Mouse (Mus musculus): ENCODE measurements around the gene Cyb561d1. TPM values are rescaled to one million over a fixed set of nuclear protein-coding genes. Genes with fewer than 3 reads are reported as not detected.

Cyb561d1 gene
- polyA plus RNA-seq, 1 experiment from 2014 or later = 2.7 TPM

DNA sequence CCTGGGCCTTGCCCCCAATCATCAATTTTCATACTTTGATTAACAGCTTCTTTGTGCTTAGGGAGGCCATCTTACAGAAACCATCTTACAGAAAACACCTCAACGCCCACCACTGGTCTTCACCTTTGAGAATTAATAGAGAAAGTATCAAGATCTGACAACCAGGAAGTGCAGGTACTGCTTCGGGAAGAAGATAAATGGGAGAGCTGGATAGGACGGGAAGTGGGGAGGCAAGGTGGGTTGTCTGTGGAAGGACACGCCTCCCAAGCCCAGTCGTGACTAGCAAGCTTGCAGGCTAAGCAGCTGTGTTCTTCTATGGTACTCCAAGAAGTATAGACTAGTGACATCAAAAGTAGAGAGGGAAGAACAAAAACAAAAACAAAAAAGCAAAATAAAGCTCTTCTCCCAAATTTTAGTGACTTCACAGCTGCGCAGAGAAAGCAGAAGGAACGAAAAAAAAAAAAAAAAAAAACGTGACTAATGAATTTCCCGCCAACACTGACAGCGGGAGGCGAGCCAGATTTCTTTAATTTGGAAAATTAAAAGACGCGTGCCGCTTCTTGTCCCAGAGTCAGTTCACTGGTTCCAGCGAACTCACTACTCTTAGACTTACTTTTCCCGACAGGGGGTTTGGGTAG, 15.4 kb downstream of the Cyb561d1 start:
- H3K9ac ChIP-seq = peak overlapping the region; percentile 69
- no peaks in the 10 kb centered on the region for H3K36me3 ChIP-seq
- H3K27me3 ChIP-seq = peaks cover 23% of the 10 kb centered on the region; the same call in 1 of the 2 replicates
- H3K4me1 ChIP-seq (replicated peaks) = peaks cover 16% of the 10 kb centered on the region
- no peaks in the 10 kb centered on the region for H3K9me3 ChIP-seq (replicated peaks)
- 4% methylated on average over 16 of the region's 16 CpGs for WGBS
- peak overlapping the region; percentile 63 for H3K4me3 ChIP-seq
- peak overlapping the region; percentile 83 for H3K4me2 ChIP-seq
- H3K27ac ChIP-seq = no peak overlapping the region
- no peak for ATAC-seq (replicated peaks; ENCODE audit: insufficient number of reproducible peaks, insufficient read depth, low FRiP score, low read depth)

DNA sequence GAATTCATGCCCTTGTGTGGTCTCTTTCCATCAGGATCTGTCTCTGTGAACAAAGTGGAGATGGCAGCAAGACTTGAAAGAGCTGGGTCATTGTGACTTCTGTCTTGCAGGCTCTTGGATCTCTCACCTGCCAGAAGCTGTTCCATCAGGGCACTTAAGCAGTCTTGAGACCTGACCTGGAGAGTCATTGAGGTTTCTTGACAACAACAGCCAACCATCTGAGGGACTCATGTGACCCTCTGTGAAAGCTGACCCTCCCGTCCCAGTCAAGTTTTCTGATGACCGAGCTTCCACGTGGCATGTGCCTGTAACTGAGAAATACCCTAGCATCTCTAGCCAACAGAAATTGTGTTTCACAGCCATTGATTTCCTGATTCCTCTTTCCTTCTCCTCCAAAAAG, 16.3 kb downstream of the Cyb561d1 start:
- H3K4me2 ChIP-seq = no peak overlapping the region
- 73% methylated on average over 3 of the region's 3 CpGs for WGBS
- no peaks in the 10 kb centered on the region for H3K36me3 ChIP-seq
- H3K9ac ChIP-seq = no peak overlapping the region
- ATAC-seq (replicated peaks; ENCODE audit: insufficient number of reproducible peaks, insufficient read depth, low FRiP score, low read depth) = no peak
- no peaks in the 10 kb centered on the region for H3K9me3 ChIP-seq (replicated peaks)
- H3K4me3 ChIP-seq = no peak overlapping the region
- H3K27me3 ChIP-seq = peaks cover 23% of the 10 kb centered on the region; the same call in 1 of the 2 replicates
- H3K4me1 ChIP-seq (replicated peaks) = peaks cover 13% of the 10 kb centered on the region
- no peak overlapping the region for H3K27ac ChIP-seq

DNA sequence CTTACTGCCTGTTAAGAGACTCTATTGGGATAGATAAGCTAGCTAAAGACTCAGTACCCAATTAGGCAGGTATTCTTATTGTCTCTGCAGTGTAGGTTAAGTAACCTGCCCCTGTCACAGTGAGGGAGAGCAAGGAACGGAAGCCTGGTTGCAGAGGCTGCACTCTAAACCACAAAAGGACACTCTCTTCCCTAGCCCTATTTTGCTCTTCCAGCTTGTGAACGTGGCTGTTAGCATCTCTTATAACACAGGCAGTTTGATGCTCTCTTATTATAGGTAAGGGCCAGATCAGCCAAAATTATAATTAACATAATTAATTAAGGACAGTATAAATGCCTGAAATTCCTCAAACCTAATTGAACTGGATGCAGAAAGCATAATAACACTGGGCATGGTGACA, 20.5 kb downstream of the Cyb561d1 start:
- WGBS = 45% methylated on average over 2 of the region's 2 CpGs
- peaks cover 16% of the 10 kb centered on the region; the same call in 1 of the 2 replicates for H3K27me3 ChIP-seq
- H3K9me3 ChIP-seq (replicated peaks) = no peaks in the 10 kb centered on the region
- H3K4me3 ChIP-seq = no peak overlapping the region
- no peaks in the 10 kb centered on the region for H3K36me3 ChIP-seq
- ATAC-seq (replicated peaks; ENCODE audit: insufficient number of reproducible peaks, insufficient read depth, low FRiP score, low read depth) = no peak
- H3K9ac ChIP-seq = no peak overlapping the region
- peaks cover 2% of the 10 kb centered on the region; the same call in 1 of the 2 replicates for H3K4me1 ChIP-seq (replicated peaks)
- no peak overlapping the region for H3K27ac ChIP-seq
- no peak overlapping the region for H3K4me2 ChIP-seq

DNA sequence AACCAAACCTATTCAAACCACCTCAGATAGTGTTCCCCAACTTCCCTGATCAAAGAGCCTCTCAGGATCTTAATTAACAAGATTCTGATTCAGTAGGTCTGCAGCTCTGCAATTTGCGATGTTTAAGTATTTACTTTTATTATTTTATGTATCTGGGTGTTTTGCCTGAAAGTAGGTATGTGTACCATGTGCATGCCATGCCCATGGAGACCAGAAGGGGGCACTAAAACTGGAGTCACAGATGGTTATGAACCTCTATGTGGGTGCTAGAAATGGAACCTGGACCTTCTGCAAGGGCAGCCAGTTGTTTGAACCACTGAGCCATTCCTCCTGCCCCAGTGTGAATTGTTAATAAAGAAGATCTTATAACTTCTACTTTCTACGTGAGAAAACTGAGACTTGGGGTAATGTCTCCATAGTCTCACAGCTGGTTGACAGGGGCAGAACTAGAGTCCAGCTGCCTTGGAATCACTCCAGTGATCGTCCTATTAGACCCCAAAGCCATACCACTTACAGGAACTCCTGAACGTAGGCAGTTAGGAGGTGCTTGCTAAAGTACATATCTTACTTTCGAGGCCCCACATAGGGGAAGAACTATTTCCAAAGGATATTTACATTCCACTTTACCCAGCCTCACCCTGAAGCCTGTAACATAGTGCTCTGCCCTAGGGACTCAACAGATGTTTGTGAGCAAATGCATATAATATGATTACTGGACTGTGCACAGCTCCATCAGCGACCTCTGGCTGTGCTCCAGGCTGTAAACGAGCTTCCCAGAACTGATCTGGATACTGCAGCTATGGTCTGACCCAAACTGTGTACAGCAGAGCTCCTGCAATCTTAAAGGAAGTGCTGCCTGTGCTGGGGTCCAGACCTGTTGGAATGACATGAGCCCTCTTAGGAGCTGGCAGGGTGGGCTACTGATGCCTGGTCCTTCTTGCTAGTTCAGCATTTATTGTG, 22.0 kb downstream of the Cyb561d1 start:
- Histone ChIP-seq H3K4me1 (replicated peaks) (peaks cover 6% of the 10 kb centered on the region; the same call in 1 of the 2 replicates), H3K4me3 (no peak overlapping the region), H3K27me3 (peaks cover 12% of the 10 kb centered on the region; the same call in 1 of the 2 replicates), H3K4me2 (no peak overlapping the region), H3K27ac (no peak overlapping the region), H3K9me3 (replicated peaks) (no peaks in the 10 kb centered on the region), H3K9ac (no peak overlapping the region), H3K36me3 (no peaks in the 10 kb centered on the region)
- ATAC-seq (replicated peaks; ENCODE audit: insufficient number of reproducible peaks, insufficient read depth, low FRiP score, low read depth) = no peak; the same call in 1 of the 2 replicates
- 61% methylated on average over 7 of the region's 7 CpGs for WGBS

DNA sequence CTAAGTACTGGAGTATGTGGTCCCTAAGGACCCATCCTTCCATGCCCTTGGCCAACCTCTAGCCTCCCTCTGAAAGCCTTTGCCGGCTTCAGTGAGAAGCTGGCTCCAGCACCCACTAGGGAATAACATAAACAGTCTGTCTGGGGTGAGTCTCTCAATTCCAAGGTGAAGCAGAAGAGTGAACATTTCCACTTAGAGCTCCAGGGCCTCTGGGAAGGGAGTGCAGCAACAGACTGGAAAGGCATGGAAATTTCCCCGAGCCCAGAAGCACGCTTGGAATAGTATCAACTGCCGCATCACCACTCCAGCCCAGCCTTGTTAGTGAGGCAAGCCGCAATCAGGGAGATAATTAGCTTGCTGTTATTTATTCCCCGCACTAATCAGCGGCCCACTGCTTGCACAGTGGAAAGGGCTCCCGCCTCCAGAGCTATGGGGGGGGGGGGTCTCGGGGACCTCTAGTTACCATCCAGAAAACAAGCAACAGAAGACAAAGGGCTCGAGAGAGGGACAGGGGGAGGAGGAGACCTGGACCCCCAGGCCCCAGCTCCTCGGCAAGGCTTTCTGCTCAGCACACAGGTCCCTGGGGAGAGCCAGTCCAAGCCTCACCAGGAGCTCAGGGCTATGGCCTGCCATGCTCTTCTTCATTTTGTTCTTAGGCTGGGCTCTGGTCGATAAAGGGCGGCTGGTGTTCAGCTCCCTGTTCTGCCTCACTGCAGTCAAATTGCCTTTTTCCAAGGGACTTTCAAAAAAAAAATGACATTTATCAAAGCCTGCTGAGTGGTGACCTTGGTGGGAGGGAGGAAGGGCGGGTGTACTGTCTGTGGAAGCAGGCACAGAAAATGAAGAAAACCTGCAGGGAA, 26.1 kb downstream of the Cyb561d1 start:
- peak overlapping the region; percentile 14; the same call in 1 of the 2 replicates for H3K4me2 ChIP-seq
- no peak overlapping the region for H3K4me3 ChIP-seq
- ATAC-seq (replicated peaks; ENCODE audit: insufficient number of reproducible peaks, insufficient read depth, low FRiP score, low read depth) = no peak; the same call in 1 of the 2 replicates
- WGBS = 26% methylated on average over 14 of the region's 14 CpGs
- H3K36me3 ChIP-seq = no peaks in the 10 kb centered on the region
- H3K9ac ChIP-seq = no peak overlapping the region
- 0 out of 2 replicates have a peak, but pooled peaks cover 14% of the 10 kb centered on the region for H3K27me3 ChIP-seq
- H3K4me1 ChIP-seq (replicated peaks) = peaks cover 6% of the 10 kb centered on the region; the same call in 1 of the 2 replicates
- no peaks in the 10 kb centered on the region for H3K9me3 ChIP-seq (replicated peaks)
- no peak overlapping the region for H3K27ac ChIP-seq

DNA sequence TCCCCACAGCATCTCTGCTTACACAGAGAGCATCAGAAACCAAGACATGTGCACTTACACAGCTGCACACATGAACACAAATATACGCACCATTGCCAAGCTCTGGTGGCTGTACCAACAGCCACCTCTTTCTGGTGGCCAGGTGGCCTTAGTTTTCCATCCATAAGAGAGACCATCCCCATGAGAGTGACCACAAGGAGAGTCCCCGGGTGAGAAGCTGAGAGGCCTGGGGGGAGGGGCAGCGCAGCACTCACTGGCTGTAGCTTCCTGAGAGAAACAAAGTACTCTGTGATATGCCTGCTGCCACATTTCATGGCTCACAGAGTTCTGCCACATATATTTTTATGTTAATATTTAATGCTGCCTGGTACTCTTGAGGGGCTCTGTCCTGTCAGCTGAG, 31.8 kb downstream of the Cyb561d1 start:
- Histone ChIP-seq H3K27me3 (0 out of 2 replicates have a peak, but pooled peaks cover 11% of the 10 kb centered on the region), H3K36me3 (no peaks in the 10 kb centered on the region), H3K4me3 (no peak overlapping the region), H3K4me2 (no peak overlapping the region), H3K4me1 (replicated peaks) (0 out of 2 replicates have a peak, but pooled peaks cover 8% of the 10 kb centered on the region), H3K27ac (no peak overlapping the region), H3K9ac (no peak overlapping the region), H3K9me3 (replicated peaks) (no peaks in the 10 kb centered on the region)
- ATAC-seq (replicated peaks; ENCODE audit: insufficient number of reproducible peaks, insufficient read depth, low FRiP score, low read depth) = no peak
- WGBS = 49% methylated on average over 3 of the region's 3 CpGs

DNA sequence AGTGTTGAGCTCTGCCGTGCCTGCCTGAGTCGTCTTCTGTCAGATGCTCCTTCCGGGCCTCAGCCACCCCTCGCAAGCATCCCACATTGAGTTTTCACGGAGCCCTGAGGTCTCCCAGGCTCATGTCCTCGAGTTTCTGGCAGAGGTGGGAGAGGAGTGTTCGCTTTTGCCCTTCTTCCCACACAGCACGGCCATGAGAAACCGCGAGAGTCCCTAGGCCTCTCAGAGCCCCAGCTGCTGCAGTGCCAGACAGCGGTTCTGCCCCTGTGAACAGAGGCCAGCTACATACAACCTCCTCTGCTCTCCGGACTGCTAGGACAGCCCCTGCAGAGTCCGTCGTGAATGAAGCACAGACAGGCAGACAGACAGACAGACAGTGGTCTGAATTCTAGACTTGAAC, 33.5 kb downstream of the Cyb561d1 start:
- Histone ChIP-seq H3K9ac (no peak overlapping the region), H3K27ac (no peak overlapping the region), H3K4me3 (no peak overlapping the region), H3K9me3 (replicated peaks) (no peaks in the 10 kb centered on the region), H3K36me3 (no peaks in the 10 kb centered on the region), H3K4me1 (replicated peaks) (0 out of 2 replicates have a peak, but pooled peaks cover 8% of the 10 kb centered on the region), H3K4me2 (no peak overlapping the region), H3K27me3 (0 out of 2 replicates have a peak, but pooled peaks cover 4% of the 10 kb centered on the region)
- WGBS = 50% methylated on average over 14 of the region's 14 CpGs
- ATAC-seq (replicated peaks; ENCODE audit: insufficient number of reproducible peaks, insufficient read depth, low FRiP score, low read depth) = no peak

DNA sequence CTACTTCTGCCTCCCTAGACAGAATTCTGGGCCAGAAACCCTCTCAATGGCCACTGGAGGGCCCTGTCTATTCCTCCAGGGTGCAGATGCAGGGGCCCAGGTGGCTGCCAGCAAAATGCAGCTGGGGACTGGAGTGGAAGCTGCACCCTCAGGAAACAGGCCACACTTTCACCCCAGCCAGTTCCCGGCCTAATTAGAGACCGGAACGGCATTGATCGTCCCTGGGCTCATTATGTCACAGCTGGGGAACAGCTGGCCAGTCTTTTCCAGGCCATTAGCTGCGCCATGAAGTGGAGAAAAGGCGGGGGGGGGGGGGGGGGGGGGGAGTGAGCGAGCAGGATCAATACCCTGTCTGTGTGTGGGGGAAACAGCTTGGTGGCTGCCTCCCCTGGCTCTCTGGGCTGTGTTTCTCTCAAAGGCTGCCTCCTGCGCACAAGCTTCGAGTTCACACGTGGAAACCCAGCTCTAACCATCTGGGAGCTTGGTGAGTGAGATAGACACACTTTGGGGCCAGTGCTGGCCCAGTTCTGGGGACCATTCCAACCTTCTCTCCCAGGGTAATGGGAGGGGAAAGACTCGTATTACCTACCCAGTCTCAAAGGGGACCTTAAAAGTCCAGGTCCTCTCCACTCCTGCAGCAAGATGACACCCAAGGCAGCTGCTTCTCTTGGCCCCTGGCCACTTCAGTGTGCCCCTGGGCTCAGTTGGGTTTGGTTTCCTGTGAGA, 34.4 kb downstream of the Cyb561d1 start:
- 0 out of 2 replicates have a peak, but pooled peaks cover 8% of the 10 kb centered on the region for H3K4me1 ChIP-seq (replicated peaks)
- no peaks in the 10 kb centered on the region for H3K9me3 ChIP-seq (replicated peaks)
- ATAC-seq (replicated peaks; ENCODE audit: insufficient number of reproducible peaks, insufficient read depth, low FRiP score, low read depth) = no peak; the same call in 1 of the 2 replicates
- H3K36me3 ChIP-seq = no peaks in the 10 kb centered on the region
- 35% methylated on average over 10 of the region's 11 CpGs for WGBS
- H3K4me3 ChIP-seq = no peak overlapping the region
- 0 out of 2 replicates have a peak, but pooled peaks cover 4% of the 10 kb centered on the region for H3K27me3 ChIP-seq
- H3K27ac ChIP-seq = no peak overlapping the region
- no peak overlapping the region for H3K9ac ChIP-seq
- H3K4me2 ChIP-seq = no peak overlapping the region

DNA sequence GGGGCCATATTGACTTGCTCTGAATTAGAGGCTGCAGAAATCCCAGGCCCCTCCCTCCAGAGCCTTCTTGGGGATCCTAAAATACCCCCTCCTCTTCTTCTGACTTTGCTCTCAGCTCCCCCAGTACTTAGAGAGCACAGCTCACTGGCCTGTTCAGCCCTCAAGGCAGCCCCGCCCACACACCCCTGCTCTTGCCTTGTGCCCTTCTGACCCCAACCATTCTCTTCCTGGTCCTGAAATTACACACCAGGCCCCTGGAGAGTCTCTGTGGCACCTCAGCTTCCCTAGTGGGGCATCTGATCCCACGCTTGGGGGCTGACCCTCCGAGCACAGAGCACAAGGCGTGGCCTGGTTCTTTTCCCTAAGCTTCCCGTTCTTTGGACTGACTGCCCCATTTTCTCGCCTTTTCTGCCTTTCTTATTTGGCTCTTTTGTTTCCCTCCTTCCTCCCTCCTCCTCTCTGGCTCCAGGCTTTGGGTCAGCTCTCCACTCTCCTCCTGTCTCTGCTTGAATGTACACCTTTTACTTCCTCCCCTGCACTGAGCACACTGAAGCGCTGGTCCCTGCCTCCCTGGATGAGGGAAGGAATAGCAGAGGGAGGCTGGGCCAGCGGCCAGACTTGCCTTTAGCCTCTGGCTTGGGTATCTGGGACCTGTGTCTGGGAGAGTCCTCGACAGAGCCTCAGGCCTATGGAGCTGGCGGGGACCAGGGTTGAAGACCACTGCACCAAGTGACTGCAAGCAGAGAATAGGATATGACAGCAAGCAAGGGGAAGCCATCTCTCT, 35.3 kb downstream of the Cyb561d1 start:
- WGBS = 56% methylated on average over 10 of the region's 10 CpGs
- Histone ChIP-seq H3K9me3 (replicated peaks) (no peaks in the 10 kb centered on the region), H3K36me3 (no peaks in the 10 kb centered on the region), H3K4me1 (replicated peaks) (0 out of 2 replicates have a peak, but pooled peaks cover 8% of the 10 kb centered on the region), H3K9ac (no peak overlapping the region), H3K27me3 (0 out of 2 replicates have a peak, but pooled peaks cover 4% of the 10 kb centered on the region), H3K27ac (no peak overlapping the region), H3K4me2 (no peak overlapping the region), H3K4me3 (no peak overlapping the region)
- ATAC-seq (replicated peaks; ENCODE audit: insufficient number of reproducible peaks, insufficient read depth, low FRiP score, low read depth) = no peak
